Mouse (Mus musculus) v-Abl transformed pro-B cells (cell line): Measurements from ENCODE around the gene Wfdc3.

Source experiments
- in situ Hi-C, 2 experiments: fragments of 400-800 bp; cut with MboI; formaldehyde crosslinking; loops; one replicate each; pipeline ENCODE4 v1.15.1; 2025; ENCODE audit not compliant: unreplicated experiment in 2 of 2

Wfdc3 gene

DNA sequence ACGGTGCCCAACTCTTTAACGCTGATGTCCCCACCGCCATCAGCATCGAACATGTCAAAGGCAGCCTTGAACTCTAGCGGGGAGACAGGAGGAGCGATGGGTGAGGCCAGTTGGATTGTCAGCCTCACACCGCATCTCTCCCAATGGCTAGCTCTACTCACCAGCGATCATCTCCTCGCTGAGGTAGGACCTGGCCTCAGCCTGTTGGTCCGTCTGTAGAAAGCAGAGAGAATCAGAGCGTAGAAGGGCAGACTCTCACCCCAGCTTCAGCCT is 32.2 kb upstream of the Wfdc3 start:
- in situ Hi-C loops: loop anchor here in 1 of 2 experiments (25.0 kb wide), 1 partner anchor 509 kb away; the partner anchor contains the start of gene Slc35c2

DNA sequence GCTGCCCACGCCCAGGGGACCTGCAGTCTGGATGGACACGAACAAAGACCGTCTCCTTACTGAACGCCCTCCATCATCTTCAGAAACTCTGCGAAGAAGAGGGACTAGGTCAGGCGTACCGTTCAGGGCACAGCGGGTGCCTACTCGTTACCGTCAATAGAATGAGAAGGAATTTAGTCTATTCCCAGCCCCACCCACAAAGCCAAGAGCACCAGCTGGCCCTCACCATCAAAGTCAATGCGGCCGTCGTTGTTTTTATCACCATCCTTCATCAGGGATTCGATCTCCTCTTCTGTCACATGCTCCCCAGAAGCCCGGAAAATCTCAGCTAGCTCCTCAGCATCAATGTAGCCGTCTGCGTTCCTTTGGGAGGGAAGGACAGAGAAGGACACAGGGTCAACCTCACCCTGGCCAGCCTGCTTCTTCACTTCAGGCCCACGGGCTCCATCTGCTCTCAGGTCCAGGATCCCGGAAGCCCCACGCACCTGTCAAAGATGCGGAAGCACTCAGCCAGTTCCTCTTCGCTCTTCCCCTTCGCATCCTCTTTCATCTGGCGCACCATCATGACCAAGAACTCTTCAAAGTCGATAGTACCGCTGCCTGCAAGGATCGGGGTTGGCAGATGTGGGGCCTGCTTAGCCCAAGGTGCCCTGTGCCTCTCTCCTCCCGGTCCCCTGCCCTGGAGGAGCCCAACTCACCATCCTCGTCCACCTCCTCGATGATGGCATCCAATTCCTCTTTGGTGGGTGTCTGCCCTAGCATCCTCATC is 31.7 kb upstream of the Wfdc3 start:
- in situ Hi-C loops: loop anchor here in 1 of 2 experiments (25.0 kb wide), 1 partner anchor 510 kb away; the partner anchor contains the start of gene Slc35c2

DNA sequence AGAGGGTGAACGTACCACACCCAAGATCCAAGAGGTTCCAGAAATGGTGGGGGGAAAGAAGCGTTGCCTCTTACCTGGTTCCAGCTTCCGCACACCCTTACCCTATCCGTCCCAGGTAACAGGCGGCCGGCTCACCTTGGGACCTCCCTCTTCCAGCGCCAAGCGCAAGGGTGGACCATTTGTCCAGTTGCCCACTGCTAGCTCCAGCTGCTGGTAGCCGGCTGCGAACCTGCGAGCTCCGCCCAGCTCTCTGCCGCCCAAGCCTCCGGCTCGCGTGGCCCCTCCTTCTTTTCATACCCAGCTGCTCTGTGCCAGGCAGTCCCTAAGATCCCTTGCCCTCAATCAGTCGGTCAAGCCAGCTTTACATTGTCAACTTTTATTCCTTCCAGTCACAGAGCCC is 31.1 kb upstream of the Wfdc3 start:
- in situ Hi-C loops: loop anchor here in 1 of 2 experiments (25.0 kb wide), 1 partner anchor 510 kb away; the partner anchor contains the start of gene Slc35c2

DNA sequence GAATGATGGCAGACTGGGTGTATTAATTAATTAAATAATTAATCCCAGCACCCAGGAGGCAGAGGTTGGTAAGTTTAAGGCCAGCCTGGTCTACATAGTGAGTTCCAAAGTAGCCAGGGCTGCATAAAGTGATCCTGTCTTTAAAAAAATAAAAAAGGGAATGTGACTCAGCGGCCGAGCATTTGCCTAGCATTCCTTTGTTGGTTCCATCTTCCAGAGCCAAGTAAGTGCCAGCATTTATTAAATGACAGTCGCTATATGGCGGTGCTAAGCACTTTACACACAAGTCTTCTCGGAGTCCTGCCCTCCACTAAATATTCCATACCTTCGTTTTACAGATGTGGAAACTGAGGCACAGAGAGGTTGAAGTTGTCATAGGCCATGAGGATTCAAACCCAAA is 30.4 kb upstream of the Wfdc3 start:
- in situ Hi-C loops: loop anchor here in 1 of 2 experiments (25.0 kb wide), 1 partner anchor 511 kb away; the partner anchor contains the start of gene Slc35c2

DNA sequence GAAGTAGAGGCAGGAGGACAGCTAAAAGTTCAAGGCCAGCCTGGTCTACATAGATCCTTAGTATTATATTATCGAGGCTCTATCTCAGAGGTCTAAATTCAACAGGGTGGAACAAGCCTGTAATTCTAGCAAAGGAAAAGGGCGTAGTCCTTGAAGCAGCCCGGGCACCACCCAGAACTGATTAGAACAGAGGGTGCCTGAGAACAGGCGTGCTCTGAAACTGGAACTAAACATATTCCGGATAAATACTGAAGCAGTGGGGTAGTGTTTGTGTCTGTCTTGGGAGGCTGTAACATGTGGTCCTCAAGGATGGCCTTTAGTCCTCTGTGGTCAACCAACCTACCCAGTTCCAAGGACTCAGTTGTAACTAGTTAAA is 28.2 kb upstream of the Wfdc3 start:
- in situ Hi-C loops: no loop called here

DNA sequence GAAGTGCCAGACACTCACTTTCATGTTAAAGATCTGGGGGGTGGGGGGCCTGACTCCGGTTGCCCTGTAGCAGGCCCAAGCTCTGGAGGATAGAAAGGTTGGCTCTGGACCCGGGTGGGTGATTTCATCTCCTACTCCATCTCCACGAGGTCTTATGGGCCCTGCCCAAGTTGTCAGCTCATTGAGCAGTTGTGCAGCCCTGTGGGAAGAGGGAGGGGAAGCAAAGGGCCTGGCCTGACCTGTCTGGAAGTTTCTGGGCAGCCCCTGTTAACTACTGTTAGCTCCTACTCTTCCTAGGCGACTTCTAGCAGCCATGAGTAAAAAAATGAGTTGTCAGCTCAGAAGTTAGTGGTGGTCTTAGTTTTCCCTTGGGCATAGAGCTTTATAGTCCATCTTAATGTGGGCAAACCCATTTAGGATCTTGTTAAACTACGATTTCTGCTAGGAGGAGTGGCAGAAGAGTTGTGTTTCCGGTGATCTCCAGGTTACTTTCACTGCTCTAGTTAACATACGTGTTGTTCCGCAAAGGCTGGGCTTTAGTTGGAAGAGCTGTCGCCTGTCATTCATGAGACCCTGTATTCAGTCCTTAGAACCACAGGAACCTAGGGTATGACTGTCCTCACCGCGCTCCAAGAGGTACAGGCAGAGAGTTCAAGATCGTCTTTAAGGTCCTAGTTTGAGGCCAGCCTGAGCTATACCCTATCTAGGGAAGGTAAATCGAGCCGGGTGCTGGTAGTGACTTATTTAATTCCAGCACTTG is 27.7 kb upstream of the Wfdc3 start:
- in situ Hi-C loops: no loop called here

DNA sequence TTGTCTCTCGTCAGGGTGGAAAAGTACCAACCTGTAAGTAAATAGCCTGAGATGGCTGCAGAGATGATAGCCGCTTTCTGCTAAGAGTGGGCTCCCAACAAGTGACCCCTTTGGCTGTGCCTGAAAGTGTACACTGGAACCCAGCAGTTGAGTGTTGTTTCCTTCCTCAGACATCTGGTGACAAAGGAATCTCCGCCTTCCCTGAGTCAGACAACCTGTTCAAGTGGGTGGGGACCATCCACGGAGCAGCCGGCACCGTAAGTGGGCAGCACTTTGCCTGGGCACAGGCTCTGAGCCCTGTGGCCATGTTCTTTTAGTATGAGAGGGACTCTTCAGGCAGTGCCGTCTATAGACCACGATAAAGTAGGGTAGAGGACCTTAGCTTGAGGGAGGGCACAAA is 25.4 kb upstream of the Wfdc3 start:
- in situ Hi-C loops: no loop called here

DNA sequence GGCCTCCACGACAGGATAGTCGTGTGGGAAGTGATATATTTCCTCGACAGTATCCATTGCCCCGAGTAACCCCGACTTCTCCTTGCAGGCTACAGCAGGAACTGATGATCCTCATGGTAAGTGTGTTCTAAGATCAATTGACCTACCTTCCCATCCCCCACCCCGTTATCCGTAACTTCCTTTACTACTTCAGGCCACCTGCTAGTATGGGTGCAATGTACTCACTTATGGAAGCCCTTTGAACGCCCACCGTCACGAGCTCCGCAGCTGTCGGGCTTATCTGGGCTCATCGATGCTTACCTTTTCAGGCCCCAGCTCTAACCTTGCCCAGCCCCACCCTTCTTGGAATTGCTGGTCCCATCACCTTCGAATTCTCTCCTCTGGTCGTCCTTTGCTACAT is 24.5 kb upstream of the Wfdc3 start:
- in situ Hi-C loops: no loop called here

DNA sequence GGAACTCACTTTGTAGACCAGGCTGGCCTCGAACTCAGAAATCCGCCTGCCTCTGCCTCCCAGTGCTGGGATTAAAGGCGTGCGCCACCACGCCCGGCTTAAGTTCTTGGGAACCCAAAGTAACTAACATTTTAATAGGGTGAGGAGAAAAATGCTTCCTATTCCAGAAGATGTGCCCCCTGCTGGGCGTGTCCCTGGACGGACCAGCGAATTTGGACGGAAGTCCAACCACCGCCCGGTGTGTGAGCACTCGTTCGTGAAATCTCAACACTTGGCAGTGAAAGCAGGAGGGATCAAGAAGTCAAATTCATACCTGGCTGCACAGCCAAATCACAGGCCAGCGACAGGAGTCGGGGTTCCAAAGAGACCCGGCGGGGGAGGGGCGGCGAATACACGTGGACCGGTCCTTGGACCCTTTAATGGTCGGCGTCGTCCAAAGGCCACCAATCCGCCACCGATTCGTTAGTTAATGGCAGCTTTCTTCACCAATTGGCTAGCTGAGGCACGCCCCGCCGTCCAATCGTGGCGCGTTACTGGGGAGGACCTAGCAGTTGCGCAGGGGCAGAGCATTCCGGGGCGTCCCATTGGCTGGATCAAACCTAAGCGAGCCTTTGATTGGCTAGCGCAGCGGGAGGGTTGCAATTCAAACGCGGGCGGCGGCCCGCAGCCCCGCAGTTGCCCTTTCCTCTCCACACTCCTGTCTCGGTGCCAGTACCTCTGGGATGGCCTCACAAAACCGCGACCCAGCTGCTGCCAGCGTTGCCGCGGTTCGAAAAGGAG is 23.7 kb upstream of the Wfdc3 start, which contains the start of gene Ube2c:
TSS of gene Ube2c (plus strand) at position 641 of the 780 bp plus-strand sequence.
- in situ Hi-C loops: no loop called here

DNA sequence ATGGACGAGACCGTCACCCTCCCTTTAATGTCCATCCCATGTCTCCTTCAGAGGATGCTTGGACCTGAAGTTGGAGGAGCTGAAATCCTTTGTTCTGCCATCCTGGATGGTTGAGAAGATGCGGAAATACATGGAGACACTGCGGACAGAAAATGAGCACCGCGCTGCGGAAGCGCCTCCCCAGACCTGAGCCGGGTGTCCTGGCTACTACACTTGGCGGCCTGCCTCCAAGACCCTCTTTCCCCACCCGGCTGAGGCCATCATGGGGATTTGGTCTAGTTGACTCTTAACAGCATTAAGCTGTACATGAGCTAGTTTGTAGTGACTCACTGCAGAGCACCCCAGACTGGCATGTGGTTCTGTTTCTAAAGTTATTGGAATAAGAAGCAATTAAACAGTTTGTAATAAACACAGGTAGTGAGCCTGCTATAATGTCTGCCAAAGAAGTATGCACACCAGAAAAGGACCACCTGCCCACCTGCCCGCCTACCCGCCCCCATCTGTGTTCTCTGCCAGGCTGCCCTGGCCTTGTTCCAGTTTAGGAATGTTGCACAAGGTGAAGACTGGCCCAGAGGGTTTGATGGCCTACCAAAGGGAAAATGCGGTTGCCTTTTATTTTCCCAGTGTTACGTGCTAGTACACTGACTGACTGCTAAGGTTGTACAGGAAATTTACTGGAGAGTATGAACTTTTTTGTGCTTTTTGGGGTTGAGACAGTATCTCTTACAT is 22.2 kb upstream of the Wfdc3 start:
- in situ Hi-C loops: no loop called here

DNA sequence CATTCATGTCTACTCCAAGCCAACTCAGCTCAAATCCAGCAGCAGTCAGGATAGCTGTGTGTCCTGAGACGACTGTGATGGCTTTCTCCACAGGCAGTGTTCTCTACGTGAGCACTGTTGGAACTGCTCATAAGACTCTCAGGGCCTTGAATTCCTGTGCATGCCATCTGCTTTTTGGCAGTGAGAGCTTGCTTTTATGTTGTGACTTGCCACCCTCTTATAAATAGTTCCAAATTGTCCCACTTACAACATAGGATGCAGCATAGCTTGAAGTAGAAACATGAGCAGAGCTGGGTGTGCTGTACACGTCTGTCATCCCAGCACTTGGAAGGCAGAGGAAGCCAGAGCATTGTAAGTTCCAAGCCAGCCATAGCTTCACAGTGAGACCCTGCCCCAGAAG is 20.1 kb upstream of the Wfdc3 start:
- in situ Hi-C loops: no loop called here

DNA sequence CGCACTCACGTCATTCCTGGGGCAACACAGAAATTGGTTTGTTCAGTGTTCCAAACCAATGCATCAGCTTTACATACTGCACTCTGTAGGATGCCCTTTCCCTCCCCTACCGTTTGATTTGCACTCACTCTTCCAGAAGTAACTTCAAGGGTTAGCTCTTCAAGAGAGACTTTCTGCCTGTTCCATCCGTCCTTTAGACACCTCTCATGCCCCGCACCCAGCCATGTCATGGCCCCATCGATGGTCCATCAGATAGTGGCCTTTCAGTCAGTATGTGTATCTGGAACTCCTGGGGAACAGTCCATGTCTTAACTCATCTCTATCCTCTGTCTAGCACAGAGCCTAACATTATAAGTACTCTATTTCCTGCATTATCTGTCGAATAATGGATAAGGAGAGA is 16.9 kb upstream of the Wfdc3 start:
- in situ Hi-C loops: no loop called here

DNA sequence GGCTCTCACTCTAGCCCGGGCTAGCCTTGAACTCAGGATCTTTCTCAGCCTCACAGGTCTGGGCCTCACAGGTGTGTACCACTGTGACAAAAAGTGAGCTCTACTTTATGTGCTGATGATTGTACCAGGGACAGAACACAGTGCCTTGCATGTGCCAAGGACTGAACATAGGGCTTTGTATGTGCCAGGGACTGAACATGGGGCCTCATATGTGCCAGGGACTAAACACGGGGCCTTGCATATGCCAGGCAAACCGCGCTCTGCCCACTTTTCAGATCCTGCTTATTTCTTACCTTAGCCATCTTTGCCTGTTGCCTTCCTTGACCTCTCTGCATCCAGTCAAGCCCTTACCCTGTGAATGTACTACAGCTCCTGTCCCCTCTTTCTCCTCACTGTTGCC is 16.2 kb upstream of the Wfdc3 start:
- in situ Hi-C loops: no loop called here

DNA sequence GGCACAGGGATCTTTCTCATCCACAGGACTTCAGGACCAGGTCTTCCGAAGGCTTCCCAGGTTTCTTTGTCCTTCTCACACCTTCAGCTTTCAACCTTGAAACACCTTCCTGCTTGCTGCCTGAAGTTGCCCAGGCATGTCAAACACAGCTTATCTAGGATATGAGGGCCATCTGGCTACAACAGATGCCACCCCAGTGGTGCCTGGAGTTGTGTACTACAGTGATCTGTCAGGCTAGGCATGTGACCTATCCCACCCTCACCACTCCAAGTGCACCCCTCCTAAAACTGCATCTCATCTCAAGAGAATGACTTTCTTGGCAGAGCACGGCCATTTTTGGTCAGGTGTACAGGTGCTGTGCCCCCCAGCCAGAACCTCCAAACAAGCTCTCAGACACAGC is 15.8 kb upstream of the Wfdc3 start:
- in situ Hi-C loops: no loop called here

DNA sequence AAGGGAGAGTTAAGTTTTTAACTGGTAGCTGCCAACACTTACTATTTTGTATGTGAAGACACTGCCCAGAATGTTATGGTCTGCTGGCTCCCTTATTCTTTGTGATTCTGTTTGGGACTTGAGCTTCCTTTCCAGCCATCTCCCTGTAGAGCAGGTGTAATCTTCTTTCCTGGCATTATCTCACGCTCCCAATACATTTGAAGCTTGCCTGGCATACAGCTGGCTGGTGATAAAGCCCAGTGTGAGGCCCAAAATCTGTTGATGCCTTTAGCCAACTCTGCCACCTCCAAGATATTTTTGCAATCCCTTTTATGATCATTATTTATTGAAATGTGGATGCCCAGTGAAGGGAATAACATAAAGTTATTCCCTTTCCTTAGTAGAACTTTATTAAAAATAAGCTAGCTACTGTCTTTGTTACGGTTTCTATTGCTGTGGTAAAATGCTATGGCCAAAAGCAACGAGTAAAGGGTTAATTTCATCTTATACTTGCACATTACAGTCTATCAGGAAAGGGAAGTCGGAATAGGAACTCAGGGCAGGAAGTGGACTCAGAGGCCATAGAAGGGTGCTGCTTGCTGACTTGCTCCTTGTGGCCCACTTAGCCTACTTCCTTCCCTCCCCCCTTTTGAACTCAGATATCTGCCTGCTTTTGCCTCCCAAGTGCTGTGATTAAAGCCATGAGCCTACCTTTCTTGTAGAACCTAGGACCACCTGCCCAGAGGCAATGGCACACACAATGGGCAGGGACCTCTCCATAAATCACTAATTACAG is 14.5 kb upstream of the Wfdc3 start:
- in situ Hi-C loops: no loop called here

DNA sequence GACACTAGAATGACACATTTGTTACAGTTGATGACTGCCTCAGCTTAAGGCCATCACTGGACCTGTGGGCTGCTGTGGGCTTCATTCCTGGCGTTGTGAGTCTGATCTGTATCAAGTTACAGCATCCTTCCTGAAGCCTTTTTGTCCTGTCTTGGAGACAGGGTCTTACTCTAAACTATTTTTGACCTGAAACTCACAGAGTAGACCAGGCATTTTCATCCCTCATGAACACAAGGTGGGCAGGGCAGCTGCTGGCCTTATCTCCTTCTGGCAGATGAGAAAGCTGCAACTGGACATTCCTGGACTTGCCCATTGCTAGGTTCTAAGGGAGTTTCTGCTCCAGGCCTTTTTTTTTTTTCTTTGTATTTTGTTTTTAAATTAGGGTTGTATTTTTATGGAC is 13.0 kb upstream of the Wfdc3 start:
- in situ Hi-C loops: no loop called here

DNA sequence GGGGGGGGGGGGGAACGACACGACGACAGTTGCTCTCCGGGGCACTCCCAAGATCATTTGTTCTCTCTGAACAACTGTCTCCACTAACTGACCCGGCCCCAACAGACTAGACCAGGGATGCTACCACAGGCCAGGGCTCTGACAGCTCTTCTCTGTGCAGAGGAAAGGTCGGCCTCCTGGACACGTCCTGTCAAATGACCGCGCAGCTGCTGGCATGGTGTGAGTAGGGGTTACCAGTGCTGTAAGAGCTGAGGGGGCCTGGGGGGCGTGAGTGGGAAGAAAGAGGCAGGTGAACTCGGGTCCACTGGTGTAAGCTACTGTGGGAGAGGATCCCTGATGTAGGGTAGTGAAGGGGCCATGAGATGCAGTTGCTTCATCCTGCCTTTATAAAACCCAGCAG is 12.1 kb upstream of the Wfdc3 start:
- in situ Hi-C loops: no loop called here

DNA sequence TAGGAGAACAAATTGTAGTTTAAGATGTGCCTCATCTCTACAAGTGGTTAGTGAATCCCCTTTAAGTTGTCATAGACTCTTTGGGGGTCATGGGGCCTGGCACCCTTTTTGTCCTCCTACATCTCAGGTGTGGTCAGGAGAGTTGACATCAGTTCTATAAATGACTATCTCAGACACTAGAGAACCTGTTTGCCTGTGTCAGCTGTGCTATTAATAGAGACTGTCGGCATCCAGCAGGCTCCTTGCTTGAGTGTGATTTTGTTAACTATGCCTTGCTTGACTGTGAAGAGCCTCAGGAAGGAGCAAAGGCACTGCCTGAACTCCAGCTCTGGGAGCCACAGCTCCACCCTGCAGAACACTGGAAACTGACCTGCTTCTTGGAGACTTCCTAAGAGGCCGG is 9.1 kb upstream of the Wfdc3 start:
- in situ Hi-C loops: no loop called here

DNA sequence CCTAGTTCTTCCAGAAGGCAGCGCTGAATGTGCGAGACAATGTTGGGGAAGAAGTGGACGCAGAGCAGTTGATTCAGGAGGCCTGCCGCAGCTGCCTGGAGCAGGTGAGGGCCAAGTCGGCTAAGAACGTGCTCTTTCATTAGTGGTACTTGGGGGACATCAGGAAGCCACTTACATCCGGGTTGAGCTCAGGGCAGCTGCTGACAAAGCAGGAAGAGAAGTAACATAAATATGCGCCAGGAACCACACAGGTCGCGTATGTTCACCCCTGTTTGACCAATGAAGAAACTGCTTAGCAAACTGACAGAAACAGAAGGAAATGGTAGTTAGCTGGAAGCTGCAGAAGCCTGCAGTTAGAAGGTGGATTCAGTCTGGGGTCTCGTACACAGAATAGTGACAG is 8.4 kb upstream of the Wfdc3 start:
- in situ Hi-C loops: no loop called here

DNA sequence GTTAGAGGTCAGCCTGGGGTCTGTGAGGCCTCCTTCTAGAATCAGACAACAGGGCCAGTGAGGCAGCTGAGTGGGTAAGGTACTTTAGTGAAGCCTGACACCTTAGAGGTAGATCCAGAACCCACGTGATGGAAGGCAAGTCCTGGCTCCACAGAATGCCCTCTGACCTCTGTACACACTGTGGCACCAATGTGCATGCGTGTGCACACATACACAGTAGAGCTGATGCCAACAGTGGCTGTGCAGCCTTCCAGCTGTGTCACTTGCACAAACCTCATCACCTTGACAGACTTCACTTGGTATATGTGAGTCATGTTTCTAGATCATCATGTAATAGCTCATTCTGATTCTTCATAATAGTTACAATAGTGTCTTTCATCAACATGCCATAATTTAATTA is 6.7 kb upstream of the Wfdc3 start:
- in situ Hi-C loops: no loop called here
